Mouse (Mus musculus) layer of hippocampus, adult 11-12 months (tissue): ENCODE results near the gene Rap1a.

Experiments
- DNase-seq: peaks from one replicate; pipeline ENCODE4 v3.0.0; 2022; ENCODE audit warnings: low spot score

Rap1a gene

GRCm38 (mm10) chr3:105806519-105807249 lies 5.5 kb upstream of the Rap1a start:
- no peak for DNase-seq

GRCm38 (mm10) chr3:105803600-105803999 lies 2.5 kb upstream of the Rap1a start:
- no peak for DNase-seq

- DNase-seq: no peak
Observed at GRCm38 (mm10) chr3:105800675-105801190, 403 bp downstream of the Rap1a start.

- no peak for DNase-seq
Observed at GRCm38 (mm10) chr3:105800156-105800674, 921 bp downstream of the Rap1a start.

- no peak for DNase-seq
Observed at GRCm38 (mm10) chr3:105799375-105799774, 1.8 kb downstream of the Rap1a start.

- no peak for DNase-seq
Observed at GRCm38 (mm10) chr3:105798770-105799169, 2.4 kb downstream of the Rap1a start.

GRCm38 (mm10) chr3:105797427-105797826 lies 3.7 kb downstream of the Rap1a start:
- no peak for DNase-seq

GRCm38 (mm10) chr3:105796761-105797160 lies 4.4 kb downstream of the Rap1a start:
- no peak for DNase-seq

- DNase-seq: no peak
Observed at GRCm38 (mm10) chr3:105794309-105794708, 6.8 kb downstream of the Rap1a start.

GRCm38 (mm10) chr3:105792309-105792708 lies 8.8 kb downstream of the Rap1a start:
- DNase-seq: no peak

- DNase-seq: no peak
Observed at GRCm38 (mm10) chr3:105791129-105791528, 10.0 kb downstream of the Rap1a start.

GRCm38 (mm10) chr3:105790338-105790737 lies 10.8 kb downstream of the Rap1a start:
- no peak for DNase-seq

- DNase-seq: no peak
Observed at GRCm38 (mm10) chr3:105789776-105790175, 11.4 kb downstream of the Rap1a start.

- DNase-seq: no peak
Observed at GRCm38 (mm10) chr3:105787328-105787727, 13.8 kb downstream of the Rap1a start.

GRCm38 (mm10) chr3:105785865-105786264 lies 15.3 kb downstream of the Rap1a start:
- DNase-seq: no peak

GRCm38 (mm10) chr3:105783809-105784208 lies 17.3 kb downstream of the Rap1a start:
- DNase-seq: no peak

GRCm38 (mm10) chr3:105782406-105782805 lies 18.7 kb downstream of the Rap1a start:
- DNase-seq: no peak

GRCm38 (mm10) chr3:105777997-105778396 lies 23.1 kb downstream of the Rap1a start:
- DNase-seq: no peak

- DNase-seq: no peak
Observed at GRCm38 (mm10) chr3:105774496-105774895, 26.6 kb downstream of the Rap1a start.

GRCm38 (mm10) chr3:105771534-105771933 lies 29.6 kb downstream of the Rap1a start:
- no peak for DNase-seq

GRCm38 (mm10) chr3:105770836-105771235 lies 30.3 kb downstream of the Rap1a start:
- DNase-seq: no peak

GRCm38 (mm10) chr3:105769380-105769779 lies 31.8 kb downstream of the Rap1a start:
- DNase-seq: no peak

- DNase-seq: no peak
Observed at GRCm38 (mm10) chr3:105768529-105768928, 32.6 kb downstream of the Rap1a start.
